Mouse (Mus musculus): ENCODE measurements around the gene Zfp605. TPM values are rescaled to one million over a fixed set of nuclear protein-coding genes. Genes with fewer than 3 reads are reported as not detected.
A peak's percentile ranks its signal among the peaks of the same experiment; 100 is the strongest.
"Not testable (repeated sequence)": the region's sequence is repeated elsewhere in the genome, so short reads cannot be mapped to it uniquely, and the experiment has no call there.

Zfp605 gene
- 7.0 and 7.5 TPM in 2 replicates for polyA plus RNA-seq (2012; rRNA removed)

- peaks cover 7% of the 10 kb centered on the region for H3K4me1 ChIP-seq (ENCODE audit: control insufficient read depth, insufficient read depth, low read length)
- WGBS, result under 1% methylated on average over 12 of the region's 12 CpGs
- peak within 1 kb of the TSS; percentile 82 for H3K27ac ChIP-seq (ENCODE audit: insufficient read depth, low read length)
- H3K27me3 ChIP-seq (ENCODE audit: control insufficient read depth, insufficient read depth, low read length), result no peaks in the 10 kb centered on the region
- H3K4me3 ChIP-seq (replicated peaks; ENCODE audit: insufficient read depth, low read depth, low read length), result peak within 1 kb of the TSS; percentile 100
- DNase-seq, result peak; percentile 92 to 96
- TF ChIP-seq POLR2A (IDR thresholded peaks at IDR 0.05; ENCODE audit: borderline replicate concordance, insufficient read depth, low read length) (peak; percentile 44; the same call in 1 of the 2 replicates), CTCF (IDR thresholded peaks at IDR 0.05; ENCODE audit: borderline replicate concordance, insufficient read depth, low read depth, low read length) (no peak)
Observed at GRCm38 (mm10) chr5:110109991-110110441, at the start of gene Zfp605. TSS of gene Zfp605 (plus strand) at chr5:110110092.

GRCm38 (mm10) chr5:110072413-110072812 lies 37.5 kb upstream of the Zfp605 start, which contains the start of gene Gm17655:
TSS of gene Gm17655 (minus strand) at chr5:110072513.
- not testable (repeated sequence) for H3K27ac ChIP-seq (ENCODE audit: insufficient read depth, low read length); DNase-seq; H3K27me3 ChIP-seq (ENCODE audit: control insufficient read depth, insufficient read depth, low read length); H3K4me1 ChIP-seq (ENCODE audit: control insufficient read depth, insufficient read depth, low read length); H3K4me3 ChIP-seq (replicated peaks; ENCODE audit: insufficient read depth, low read depth, low read length)
- WGBS, result 89% methylated on average over 2 of the region's 2 CpGs

- Histone ChIP-seq H3K27ac (ENCODE audit: insufficient read depth, low read length) (no peak overlapping the region), H3K27me3 (ENCODE audit: control insufficient read depth, insufficient read depth, low read length) (no peaks in the 10 kb centered on the region), H3K4me3 (replicated peaks; ENCODE audit: insufficient read depth, low read depth, low read length) (no peak overlapping the region), H3K4me1 (ENCODE audit: control insufficient read depth, insufficient read depth, low read length) (no peaks in the 10 kb centered on the region)
- TF ChIP-seq POLR2A (IDR thresholded peaks at IDR 0.05; ENCODE audit: borderline replicate concordance, insufficient read depth, low read length) (no peak), CTCF (IDR thresholded peaks at IDR 0.05; ENCODE audit: borderline replicate concordance, insufficient read depth, low read depth, low read length) (no peak)
- DNase-seq, result no peak
- 79% methylated on average over 4 of the region's 4 CpGs for WGBS
Observed at GRCm38 (mm10) chr5:110082961-110083360, 26.9 kb upstream of the Zfp605 start.

- H3K27me3 ChIP-seq (ENCODE audit: control insufficient read depth, insufficient read depth, low read length), result no peaks in the 10 kb centered on the region
- no peak overlapping the region for H3K27ac ChIP-seq (ENCODE audit: insufficient read depth, low read length)
- 43% methylated on average over 14 of the region's 14 CpGs for WGBS
- TF ChIP-seq CTCF (IDR thresholded peaks at IDR 0.05; ENCODE audit: borderline replicate concordance, insufficient read depth, low read depth, low read length), result no peak
- TF ChIP-seq POLR2A (IDR thresholded peaks at IDR 0.05; ENCODE audit: borderline replicate concordance, insufficient read depth, low read length), result no peak
- no peak for DNase-seq
- no peaks in the 10 kb centered on the region for H3K4me1 ChIP-seq (ENCODE audit: control insufficient read depth, insufficient read depth, low read length)
- H3K4me3 ChIP-seq (replicated peaks; ENCODE audit: insufficient read depth, low read depth, low read length), result no peak overlapping the region
Observed at GRCm38 (mm10) chr5:110086161-110086866, 23.6 kb upstream of the Zfp605 start.

- no peak for TF ChIP-seq POLR2A (IDR thresholded peaks at IDR 0.05; ENCODE audit: borderline replicate concordance, insufficient read depth, low read length)
- TF ChIP-seq CTCF (IDR thresholded peaks at IDR 0.05; ENCODE audit: borderline replicate concordance, insufficient read depth, low read depth, low read length), result no peak
- no peak overlapping the region for H3K4me3 ChIP-seq (replicated peaks; ENCODE audit: insufficient read depth, low read depth, low read length)
- no peak overlapping the region for H3K27ac ChIP-seq (ENCODE audit: insufficient read depth, low read length)
- no peaks in the 10 kb centered on the region for H3K27me3 ChIP-seq (ENCODE audit: control insufficient read depth, insufficient read depth, low read length)
- no peak for DNase-seq
- 55% methylated on average over 2 of the region's 2 CpGs for WGBS
- no peaks in the 10 kb centered on the region for H3K4me1 ChIP-seq (ENCODE audit: control insufficient read depth, insufficient read depth, low read length)
Observed at GRCm38 (mm10) chr5:110091546-110091945, 18.3 kb upstream of the Zfp605 start.

- H3K4me3 ChIP-seq (replicated peaks; ENCODE audit: insufficient read depth, low read depth, low read length), result peak within 1 kb of the TSS; percentile 88
- no peaks in the 10 kb centered on the region for H3K4me1 ChIP-seq (ENCODE audit: control insufficient read depth, insufficient read depth, low read length)
- TF ChIP-seq POLR2A (IDR thresholded peaks at IDR 0.05; ENCODE audit: borderline replicate concordance, insufficient read depth, low read length) (peak; percentile 73; the same call in 1 of the 2 replicates), CTCF (IDR thresholded peaks at IDR 0.05; ENCODE audit: borderline replicate concordance, insufficient read depth, low read depth, low read length) (no peak)
- peak; percentile 89 to 91 for DNase-seq
- WGBS, result 1% methylated on average over 24 of the region's 25 CpGs
- no peaks in the 10 kb centered on the region for H3K27me3 ChIP-seq (ENCODE audit: control insufficient read depth, insufficient read depth, low read length)
- H3K27ac ChIP-seq (ENCODE audit: insufficient read depth, low read length), result peak within 1 kb of the TSS; percentile 86; the same call in 1 of the 2 replicates
Observed at GRCm38 (mm10) chr5:110094030-110094846, 15.7 kb upstream of the Zfp605 start, which contains the start of gene Gm35315. TSS of gene Gm35315 (minus strand) at chr5:110094420.

- DNase-seq, result no peak
- peak overlapping the region; percentile 88 for H3K4me3 ChIP-seq (replicated peaks; ENCODE audit: insufficient read depth, low read depth, low read length)
- H3K27ac ChIP-seq (ENCODE audit: insufficient read depth, low read length), result peak overlapping the region; percentile 86; the same call in 1 of the 2 replicates
- WGBS, result 2% methylated on average over 4 of the region's 4 CpGs
- H3K27me3 ChIP-seq (ENCODE audit: control insufficient read depth, insufficient read depth, low read length), result no peaks in the 10 kb centered on the region
- H3K4me1 ChIP-seq (ENCODE audit: control insufficient read depth, insufficient read depth, low read length), result no peaks in the 10 kb centered on the region
- no peak for TF ChIP-seq CTCF (IDR thresholded peaks at IDR 0.05; ENCODE audit: borderline replicate concordance, insufficient read depth, low read depth, low read length)
- TF ChIP-seq POLR2A (IDR thresholded peaks at IDR 0.05; ENCODE audit: borderline replicate concordance, insufficient read depth, low read length), result no peak
Observed at GRCm38 (mm10) chr5:110094847-110095213, 15.1 kb upstream of the Zfp605 start.

Measured in cerebellum, adult 2 months (tissue).